Comparison of ENCODE assay signal across 20 mouse cellular contexts in the genomic region with DNA sequence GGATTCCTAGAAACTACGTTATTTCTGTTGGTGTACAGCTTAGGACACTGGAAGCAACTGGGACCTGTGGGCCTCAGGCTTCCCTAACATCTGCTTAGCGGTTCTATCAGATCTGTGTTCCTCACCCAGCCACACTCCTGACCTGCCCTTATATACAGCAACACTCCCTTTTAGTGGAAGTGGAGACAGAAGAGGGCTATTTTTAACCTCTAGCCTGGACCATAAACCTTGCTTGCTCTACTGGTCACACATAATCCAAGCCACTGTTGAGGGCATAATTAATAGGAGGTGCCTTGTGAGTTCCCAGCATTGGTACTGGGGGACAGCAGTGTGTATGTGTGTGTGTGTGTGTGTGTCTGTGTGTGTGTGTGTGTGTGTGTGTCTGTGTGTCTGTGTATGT.
"Had no signal": no experiment of that assay in that cellular context is flagged by ENCODE, and none has a peak within 500 bp of the region (broad histone marks: within the 10 kb centered on the region; RNA-seq: fewer than 3 reads in every experiment).

No protein-coding gene starts in this region.

- H3K27ac ChIP-seq: layer of hippocampus, adult 2 months; limb, embryonic 10.5 days; limb, embryonic 13.5 days; liver, embryonic 12.5 days; liver, embryonic 15.5 days; lung, embryonic 15.5 days; midbrain, embryonic 10.5 days; midbrain, embryonic 13.5 days; stomach, embryonic 15.5 days had no signal

- H3K27me3 ChIP-seq: limb, embryonic 13.5 days; liver, embryonic 12.5 days; liver, embryonic 15.5 days; lung, embryonic 15.5 days; megakaryocyte, embryonic 14.5 days; stomach, embryonic 15.5 days had no signal

- H3K4me1 ChIP-seq: limb, embryonic 13.5 days; liver, embryonic 12.5 days; liver, embryonic 15.5 days; lung, embryonic 15.5 days; midbrain, embryonic 10.5 days; midbrain, embryonic 13.5 days; stomach, embryonic 15.5 days had no signal

- H3K9ac ChIP-seq: limb, embryonic 13.5 days; liver, embryonic 12.5 days; liver, embryonic 15.5 days; lung, embryonic 15.5 days; midbrain, embryonic 13.5 days; stomach, embryonic 15.5 days had no signal

- H3K4me2 ChIP-seq: limb, embryonic 13.5 days; liver, embryonic 12.5 days; liver, embryonic 15.5 days; lung, embryonic 15.5 days; midbrain, embryonic 13.5 days; stomach, embryonic 15.5 days had no signal

- H3K36me3 ChIP-seq: limb, embryonic 10.5 days; limb, embryonic 13.5 days; liver, embryonic 12.5 days; liver, embryonic 15.5 days; lung, embryonic 15.5 days; midbrain, embryonic 10.5 days; midbrain, embryonic 13.5 days; stomach, embryonic 15.5 days had no signal

- H3K9me3 ChIP-seq: limb, embryonic 10.5 days; limb, embryonic 13.5 days; liver, embryonic 12.5 days; liver, embryonic 15.5 days; lung, embryonic 15.5 days; megakaryocyte, embryonic 14.5 days; midbrain, embryonic 10.5 days; midbrain, embryonic 13.5 days; stomach, embryonic 15.5 days had no signal

- DNase-seq: kidney, adult 2 months; kidney, postnatal 14 days; layer of hippocampus, adult 9-11 months; liver; lung, adult 18-20 months; lung, postnatal 10 days; lung, postnatal 36 days; thymus, postnatal 25 days had no signal

- ATAC-seq: liver, embryonic 12.5 days; midbrain, embryonic 13.5 days; midbrain, embryonic 16.5 days had no signal

- H3K4me3 ChIP-seq: layer of hippocampus, adult 2 months; limb, embryonic 10.5 days; limb, embryonic 13.5 days; liver, embryonic 12.5 days; liver, embryonic 15.5 days; lung, embryonic 15.5 days; megakaryocyte, embryonic 14.5 days; midbrain, embryonic 10.5 days; midbrain, embryonic 13.5 days; myocyte; stomach, embryonic 15.5 days had no signal
